Mouse (Mus musculus): ENCODE measurements at regions not wholly inside any gene's neighbourhood (a gene's known extent, or its start where the extent isn't known, plus 50 kb on each side); places are given as distances from the start of the nearest gene placed in this dataset.

- 50% methylated on average over 4 of the region's 4 CpGs for WGBS (ENCODE audit: insufficient replicate concordance)
- DNase-seq: no peak
- no peaks in the 10 kb centered on the region for H3K4me1 ChIP-seq (replicated peaks)
- H3K4me2 ChIP-seq: no peak overlapping the region
- no peak for ATAC-seq (ENCODE audit: low read depth)
- no peaks in the 10 kb centered on the region for H3K27me3 ChIP-seq
- H3K36me3 ChIP-seq: no peaks in the 10 kb centered on the region
- H3K9ac ChIP-seq: no peak overlapping the region
- no peak overlapping the region for H3K27ac ChIP-seq
- no peaks in the 10 kb centered on the region for H3K9me3 ChIP-seq (replicated peaks)
- no peak overlapping the region for H3K4me3 ChIP-seq (replicated peaks)
Measured at GRCm38 (mm10) chr11:45457597-45457996, 394.3 kb upstream of the Clint1 start.

GRCm38 (mm10) chr11:45460000-45460792 is 391.7 kb upstream of the Clint1 start:
- no peak overlapping the region for H3K4me2 ChIP-seq
- H3K27ac ChIP-seq: no peak overlapping the region
- no peaks in the 10 kb centered on the region for H3K4me1 ChIP-seq (replicated peaks)
- no peak for DNase-seq
- 57% methylated on average over 11 of the region's 11 CpGs for WGBS (ENCODE audit: insufficient replicate concordance)
- H3K27me3 ChIP-seq: no peaks in the 10 kb centered on the region
- ATAC-seq (ENCODE audit: low read depth): no peak
- H3K9ac ChIP-seq: no peak overlapping the region
- H3K9me3 ChIP-seq (replicated peaks): no peaks in the 10 kb centered on the region
- H3K4me3 ChIP-seq (replicated peaks): no peak overlapping the region
- H3K36me3 ChIP-seq: no peaks in the 10 kb centered on the region

- no peak for DNase-seq
- Histone ChIP-seq H3K4me2 (no peak overlapping the region), H3K4me3 (replicated peaks) (no peak overlapping the region), H3K27ac (no peak overlapping the region), H3K9me3 (replicated peaks) (no peaks in the 10 kb centered on the region), H3K36me3 (no peaks in the 10 kb centered on the region), H3K9ac (no peak overlapping the region), H3K4me1 (replicated peaks) (no peaks in the 10 kb centered on the region), H3K27me3 (no peaks in the 10 kb centered on the region)
- no peak for ATAC-seq (ENCODE audit: low read depth)
- WGBS (ENCODE audit: insufficient replicate concordance): 72% methylated on average over 4 of the region's 4 CpGs
Measured at GRCm38 (mm10) chr11:45464501-45464900, 387.4 kb upstream of the Clint1 start.

- no peak overlapping the region for H3K4me3 ChIP-seq (replicated peaks)
- no peaks in the 10 kb centered on the region for H3K36me3 ChIP-seq
- ATAC-seq (ENCODE audit: low read depth) (no peak), DNase-seq (no peak)
- WGBS (ENCODE audit: insufficient replicate concordance): 48% methylated on average over 3 of the region's 3 CpGs
- H3K27ac ChIP-seq: no peak overlapping the region
- no peaks in the 10 kb centered on the region for H3K9me3 ChIP-seq (replicated peaks)
- no peaks in the 10 kb centered on the region for H3K4me1 ChIP-seq (replicated peaks)
- H3K27me3 ChIP-seq: no peaks in the 10 kb centered on the region
- H3K4me2 ChIP-seq: no peak overlapping the region
- no peak overlapping the region for H3K9ac ChIP-seq
Measured at GRCm38 (mm10) chr11:45466350-45466749, 385.5 kb upstream of the Clint1 start.

GRCm38 (mm10) chr11:45472171-45472570 is 379.7 kb upstream of the Clint1 start:
- no peak for ATAC-seq (ENCODE audit: low read depth)
- no peaks in the 10 kb centered on the region for H3K4me1 ChIP-seq (replicated peaks)
- H3K36me3 ChIP-seq: no peaks in the 10 kb centered on the region
- H3K9ac ChIP-seq: no peak overlapping the region
- H3K27ac ChIP-seq: no peak overlapping the region
- H3K4me2 ChIP-seq: no peak overlapping the region
- H3K27me3 ChIP-seq: no peaks in the 10 kb centered on the region
- H3K4me3 ChIP-seq (replicated peaks): no peak overlapping the region
- no peaks in the 10 kb centered on the region for H3K9me3 ChIP-seq (replicated peaks)
- no peak for DNase-seq
- WGBS (ENCODE audit: insufficient replicate concordance): 63% methylated on average over 5 of the region's 5 CpGs

GRCm38 (mm10) chr11:45476917-45477316 is 374.9 kb upstream of the Clint1 start:
- ATAC-seq (ENCODE audit: low read depth) (no peak), DNase-seq (no peak)
- Histone ChIP-seq H3K4me1 (replicated peaks) (no peaks in the 10 kb centered on the region), H3K4me2 (no peak overlapping the region), H3K27me3 (no peaks in the 10 kb centered on the region), H3K27ac (no peak overlapping the region), H3K9me3 (replicated peaks) (no peaks in the 10 kb centered on the region), H3K4me3 (replicated peaks) (no peak overlapping the region), H3K9ac (no peak overlapping the region), H3K36me3 (no peaks in the 10 kb centered on the region)
- WGBS (ENCODE audit: insufficient replicate concordance): 58% methylated on average over 4 of the region's 4 CpGs

GRCm38 (mm10) chr11:45485950-45486349 is 365.9 kb upstream of the Clint1 start:
- Histone ChIP-seq H3K4me2 (no peak overlapping the region), H3K36me3 (no peaks in the 10 kb centered on the region), H3K4me3 (replicated peaks) (no peak overlapping the region), H3K27me3 (no peaks in the 10 kb centered on the region), H3K27ac (no peak overlapping the region), H3K9me3 (replicated peaks) (no peaks in the 10 kb centered on the region), H3K4me1 (replicated peaks) (no peaks in the 10 kb centered on the region), H3K9ac (no peak overlapping the region)
- WGBS (ENCODE audit: insufficient replicate concordance): 71% methylated on average over 4 of the region's 4 CpGs
- DNase-seq (no peak), ATAC-seq (ENCODE audit: low read depth) (no peak)

GRCm38 (mm10) chr11:45491021-45491967 is 360.6 kb upstream of the Clint1 start:
- DNase-seq (no peak), ATAC-seq (ENCODE audit: low read depth) (no peak)
- H3K9me3 ChIP-seq (replicated peaks): no peaks in the 10 kb centered on the region
- H3K4me3 ChIP-seq (replicated peaks): no peak overlapping the region
- H3K27ac ChIP-seq: no peak overlapping the region
- 73% methylated on average over 18 of the region's 20 CpGs for WGBS (ENCODE audit: insufficient replicate concordance)
- H3K36me3 ChIP-seq: no peaks in the 10 kb centered on the region
- H3K4me1 ChIP-seq (replicated peaks): no peaks in the 10 kb centered on the region
- H3K9ac ChIP-seq: no peak overlapping the region
- no peak overlapping the region for H3K4me2 ChIP-seq
- H3K27me3 ChIP-seq: no peaks in the 10 kb centered on the region

GRCm38 (mm10) chr11:45495246-45495645 is 356.6 kb upstream of the Clint1 start:
- H3K9ac ChIP-seq: no peak overlapping the region
- no peaks in the 10 kb centered on the region for H3K36me3 ChIP-seq
- H3K9me3 ChIP-seq (replicated peaks): no peaks in the 10 kb centered on the region
- no peaks in the 10 kb centered on the region for H3K4me1 ChIP-seq (replicated peaks)
- no peak overlapping the region for H3K27ac ChIP-seq
- DNase-seq: no peak
- no peaks in the 10 kb centered on the region for H3K27me3 ChIP-seq
- no peak for ATAC-seq (ENCODE audit: low read depth)
- WGBS (ENCODE audit: insufficient replicate concordance): 42% methylated on average over 1 of the region's 1 CpGs
- H3K4me2 ChIP-seq: no peak overlapping the region
- no peak overlapping the region for H3K4me3 ChIP-seq (replicated peaks)

- Histone ChIP-seq H3K4me1 (replicated peaks) (no peaks in the 10 kb centered on the region), H3K36me3 (no peaks in the 10 kb centered on the region), H3K27me3 (no peaks in the 10 kb centered on the region), H3K9me3 (replicated peaks) (no peaks in the 10 kb centered on the region), H3K9ac (no peak overlapping the region), H3K27ac (no peak overlapping the region), H3K4me2 (no peak overlapping the region), H3K4me3 (replicated peaks) (no peak overlapping the region)
- DNase-seq (no peak), ATAC-seq (ENCODE audit: low read depth) (no peak)
- 61% methylated on average over 4 of the region's 4 CpGs for WGBS (ENCODE audit: insufficient replicate concordance)
Measured at GRCm38 (mm10) chr11:45508566-45508965, 343.3 kb upstream of the Clint1 start.

- no peak overlapping the region for H3K9ac ChIP-seq
- H3K36me3 ChIP-seq: no peaks in the 10 kb centered on the region
- no peak overlapping the region for H3K4me2 ChIP-seq
- H3K27me3 ChIP-seq: no peaks in the 10 kb centered on the region
- DNase-seq (no peak), ATAC-seq (ENCODE audit: low read depth) (no peak)
- H3K9me3 ChIP-seq (replicated peaks): no peaks in the 10 kb centered on the region
- H3K4me1 ChIP-seq (replicated peaks): no peaks in the 10 kb centered on the region
- 35% methylated on average over 2 of the region's 2 CpGs for WGBS (ENCODE audit: insufficient replicate concordance)
- H3K27ac ChIP-seq: no peak overlapping the region
- no peak overlapping the region for H3K4me3 ChIP-seq (replicated peaks)
Measured at GRCm38 (mm10) chr11:45509278-45509677, 342.6 kb upstream of the Clint1 start.

All from liver, embryonic 13.5 days (tissue).